Mouse (Mus musculus): ENCODE measurements at regions not wholly inside any gene's neighbourhood (a gene's known extent, or its start where the extent isn't known, plus 50 kb on each side); places are given as distances from the start of the nearest gene placed in this dataset.
"Not testable (repeated sequence)": the region's sequence is repeated elsewhere in the genome, so short reads cannot be mapped to it uniquely, and the experiment has no call there.

GRCm38 (mm10) chrX:165667020-165667419, 339.8 kb upstream of the Glra2 start:
- peak; percentile 1 for DNase-seq

GRCm38 (mm10) chrX:165631227-165631626, 304.0 kb upstream of the Glra2 start:
- DNase-seq = no peak

GRCm38 (mm10) chrX:165616078-165616477, 288.9 kb upstream of the Glra2 start:
- no peak for DNase-seq

GRCm38 (mm10) chrX:165600782-165601181, 273.6 kb upstream of the Glra2 start:
- not testable (repeated sequence) for DNase-seq

All from cerebellum, adult 11-12 months (tissue).